ENCODE assay signal across 8 mouse cellular contexts in genomic region chr3:88521803-88522331, GRCm38 (mm10). TPM values are rescaled to one million over a fixed set of nuclear protein-coding genes. Genes with fewer than 3 reads are reported as not detected.
DNase-seq lines count a peak whose midpoint lies in the region; ATAC-seq and TF ChIP-seq lines count a peak whose summit lies in the region.

No protein-coding gene starts in this region.

- no peak overlapping the region for H3K4me3 ChIP-seq in kidney, embryonic 15.5 days (replicated peaks)
- H3K4me3 ChIP-seq in forebrain, embryonic 12.5 days (replicated peaks) = no peak overlapping the region
- no peak overlapping the region for H3K4me3 ChIP-seq in testis, adult 2 months (ENCODE audit: control insufficient read depth, low read depth, low read length)

- H3K27me3 ChIP-seq in kidney, embryonic 15.5 days = no peaks in the 10 kb centered on the region
- no peaks in the 10 kb centered on the region for H3K27me3 ChIP-seq in forebrain, embryonic 12.5 days
- H3K27me3 ChIP-seq in testis, adult 2 months (ENCODE audit: control insufficient read depth, insufficient read depth, low read length) = no peaks in the 10 kb centered on the region

- WGBS in kidney, embryonic 15.5 days = 34% methylated on average over 9 of the region's 9 CpGs
- WGBS in forebrain, embryonic 12.5 days = 33% methylated on average over 9 of the region's 9 CpGs

- H3K27ac ChIP-seq in kidney, embryonic 15.5 days = no peak overlapping the region
- H3K27ac ChIP-seq in forebrain, embryonic 12.5 days = no peak overlapping the region
- no peak overlapping the region for H3K27ac ChIP-seq in testis, adult 2 months (ENCODE audit: control insufficient read depth, insufficient read depth, low read depth, low read length)

- TF ChIP-seq POLR2A in testis, adult 2 months (IDR thresholded peaks at IDR 0.05; ENCODE audit: control insufficient read depth, low read depth, low read length) = no peak

- peak; percentile 94; the same call in 1 of the 2 replicates for TF ChIP-seq CTCF in testis, adult 2 months (IDR thresholded peaks at IDR 0.05; ENCODE audit: control insufficient read depth, insufficient read depth, insufficient replicate concordance, low read depth, low read length)

- H3K4me1 ChIP-seq in kidney, embryonic 15.5 days = peaks cover 16% of the 10 kb centered on the region
- H3K4me1 ChIP-seq in forebrain, embryonic 12.5 days = peaks cover 17% of the 10 kb centered on the region
- 0 out of 2 replicates have a peak, but pooled peaks cover 2% of the 10 kb centered on the region for H3K4me1 ChIP-seq in testis, adult 2 months (ENCODE audit: control insufficient read depth, insufficient read depth, low read length)

- H3K36me3 ChIP-seq in kidney, embryonic 15.5 days = peaks cover 11% of the 10 kb centered on the region
- H3K36me3 ChIP-seq in forebrain, embryonic 12.5 days (replicated peaks) = peaks cover 20% of the 10 kb centered on the region
- H3K36me3 ChIP-seq in testis, adult 2 months (ENCODE audit: control insufficient read depth, insufficient read depth, low read length) = no peaks in the 10 kb centered on the region

- ATAC-seq in kidney, embryonic 15.5 days (replicated peaks; ENCODE audit: low FRiP score) = no peak; the same call in 1 of the 2 replicates
- ATAC-seq in forebrain, embryonic 12.5 days (ENCODE audit: low FRiP score) = peak; percentile 42

- no peaks in the 10 kb centered on the region for H3K9me3 ChIP-seq in kidney, embryonic 15.5 days (replicated peaks)
- no peaks in the 10 kb centered on the region for H3K9me3 ChIP-seq in forebrain, embryonic 12.5 days

- DNase-seq in kidney, adult 9 months = peak; percentile 79
- peak; percentile 81 to 82 for DNase-seq in adrenal gland, postnatal 36 days
- peak; percentile 98 for DNase-seq in induced T-regulatory cell, adult 2 months (ENCODE audit: low read depth)
- DNase-seq in liver = peak; percentile 80
- peak; percentile 78 to 80 for DNase-seq in monocyte, adult 2 months (ENCODE audit: low read depth in 1 of 2, low spot score in 2 of 2)

- no peak overlapping the region for H3K9ac ChIP-seq in kidney, embryonic 15.5 days
- no peak overlapping the region for H3K9ac ChIP-seq in forebrain, embryonic 12.5 days

- no peak overlapping the region for H3K4me2 ChIP-seq in kidney, embryonic 15.5 days
- H3K4me2 ChIP-seq in forebrain, embryonic 12.5 days = no peak overlapping the region

RNA-seq across cellular contexts. Expression of gene Mex3a, which starts 10.3 kb away (rescaled TPM):
- polyA plus RNA-seq in kidney, embryonic 15.5 days (2015; fragmentation: Nextera tagmentation; extraction: Ambion mirVana) = 20.9 and 22.0 TPM in 2 replicates
- 1 to 10 TPM; 3.1 to 4.3 TPM for total RNA-seq in adrenal gland, postnatal 36 days (2021)
- polyA plus RNA-seq in forebrain, embryonic 12.5 days (2016; fragmentation: Nextera tagmentation; extraction: Ambion mirVana) = 51.0 and 53.2 TPM in 2 replicates
- polyA plus RNA-seq in testis, adult 2 months (2012; rRNA removed) = 1.4 and 1.5 TPM in 2 replicates

RNA-seq across cellular contexts. Expression of gene Lmna, which starts 12.1 kb away (rescaled TPM):
- 89.2 and 92.0 TPM in 2 replicates for polyA plus RNA-seq in kidney, embryonic 15.5 days (2015; fragmentation: Nextera tagmentation; extraction: Ambion mirVana)
- 100 to 1,000 TPM; 109 to 141 TPM for total RNA-seq in adrenal gland, postnatal 36 days (2021)
- 23.2 and 25.8 TPM in 2 replicates for polyA plus RNA-seq in forebrain, embryonic 12.5 days (2016; fragmentation: Nextera tagmentation; extraction: Ambion mirVana)
- 14.4 and 16.7 TPM in 2 replicates for polyA plus RNA-seq in testis, adult 2 months (2012; rRNA removed)

RNA-seq across cellular contexts. Expression of gene Rab25, which starts 26.2 kb away (rescaled TPM):
- 15.1 and 17.4 TPM in 2 replicates for polyA plus RNA-seq in kidney, embryonic 15.5 days (2015; fragmentation: Nextera tagmentation; extraction: Ambion mirVana)
- total RNA-seq in adrenal gland, postnatal 36 days (2021) = not detected
- polyA plus RNA-seq in forebrain, embryonic 12.5 days (2016; fragmentation: Nextera tagmentation; extraction: Ambion mirVana) = 0.82 and 1.2 TPM in 2 replicates
- polyA plus RNA-seq in testis, adult 2 months (2012; rRNA removed) = 0.10 and 1.9 TPM in 2 replicates

RNA-seq across cellular contexts. Expression of gene Lamtor2, which starts 31.0 kb away (rescaled TPM):
- polyA plus RNA-seq in kidney, embryonic 15.5 days (2015; fragmentation: Nextera tagmentation; extraction: Ambion mirVana) = 167 and 173 TPM in 2 replicates
- total RNA-seq in adrenal gland, postnatal 36 days (2021) = 100 to 1,000 TPM; 142 to 148 TPM
- 137 and 138 TPM in 2 replicates for polyA plus RNA-seq in forebrain, embryonic 12.5 days (2016; fragmentation: Nextera tagmentation; extraction: Ambion mirVana)
- polyA plus RNA-seq in testis, adult 2 months (2012; rRNA removed) = 46.9 and 53.9 TPM in 2 replicates

RNA-seq across cellular contexts. Expression of gene Ubqln4, which starts 31.7 kb away (rescaled TPM):
- 54.0 and 57.9 TPM in 2 replicates for polyA plus RNA-seq in kidney, embryonic 15.5 days (2015; fragmentation: Nextera tagmentation; extraction: Ambion mirVana)
- total RNA-seq in adrenal gland, postnatal 36 days (2021) = 10 to 100 TPM; 73.3 to 74.2 TPM
- polyA plus RNA-seq in forebrain, embryonic 12.5 days (2016; fragmentation: Nextera tagmentation; extraction: Ambion mirVana) = 64.1 and 64.4 TPM in 2 replicates
- polyA plus RNA-seq in testis, adult 2 months (2012; rRNA removed) = 51.4 and 55.3 TPM in 2 replicates
